Mouse (Mus musculus) cerebellum, postnatal 36 days (tissue): ENCODE measurements around the gene Zfp771.
A peak's percentile ranks its signal among the peaks of the same experiment; 100 is the strongest.

Source experiments
- DNase-seq, 2 experiments: peaks; one replicate each; pipeline ENCODE4 v3.0.0; 2021 to 2022; ENCODE audit warnings: mixed read lengths in 2 of 2

Gene Zfp771

DNA sequence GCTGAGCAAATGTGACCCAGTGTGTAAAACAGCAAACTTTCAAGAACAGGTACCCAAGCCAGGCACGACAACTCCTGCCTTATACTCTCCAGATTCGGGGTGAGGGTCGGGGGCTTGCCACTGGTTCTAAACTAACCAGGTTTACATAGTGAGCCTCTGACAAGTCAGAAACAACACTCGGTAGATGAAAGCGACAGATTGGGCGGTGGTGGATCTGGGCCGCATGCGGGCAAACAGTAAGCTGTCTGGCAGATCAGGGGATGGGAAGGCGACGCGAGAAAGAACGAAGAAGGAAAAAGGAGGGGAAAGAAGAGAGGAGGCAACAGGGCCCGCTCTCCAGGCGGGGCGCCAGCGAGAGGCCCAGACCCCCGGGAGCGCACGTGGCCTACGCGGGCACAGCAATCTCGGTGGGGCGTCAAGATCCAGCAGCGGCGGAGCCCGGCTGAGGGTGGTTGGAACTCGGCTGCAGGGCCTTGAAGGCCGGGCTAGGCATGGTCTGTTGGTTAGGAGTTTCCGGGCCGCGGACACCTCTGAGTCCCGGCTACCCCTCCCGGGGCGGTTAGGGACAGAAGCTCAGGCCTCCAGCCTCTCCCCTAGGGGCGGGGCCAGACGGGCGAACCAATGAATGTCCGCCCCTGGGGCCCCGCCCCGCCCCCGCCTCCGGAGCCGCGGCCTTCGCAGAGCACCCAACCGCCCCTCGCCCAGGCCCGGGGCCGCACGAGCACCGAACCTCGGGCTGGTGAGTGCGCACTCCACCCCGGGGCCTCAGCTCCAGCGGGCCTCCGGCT, at the start of gene Zfp771:
Zfp771 (plus strand) TSS at position 405 of the 788 bp plus-strand sequence.
- DNase-seq = peak; percentile 92 to 98

DNA sequence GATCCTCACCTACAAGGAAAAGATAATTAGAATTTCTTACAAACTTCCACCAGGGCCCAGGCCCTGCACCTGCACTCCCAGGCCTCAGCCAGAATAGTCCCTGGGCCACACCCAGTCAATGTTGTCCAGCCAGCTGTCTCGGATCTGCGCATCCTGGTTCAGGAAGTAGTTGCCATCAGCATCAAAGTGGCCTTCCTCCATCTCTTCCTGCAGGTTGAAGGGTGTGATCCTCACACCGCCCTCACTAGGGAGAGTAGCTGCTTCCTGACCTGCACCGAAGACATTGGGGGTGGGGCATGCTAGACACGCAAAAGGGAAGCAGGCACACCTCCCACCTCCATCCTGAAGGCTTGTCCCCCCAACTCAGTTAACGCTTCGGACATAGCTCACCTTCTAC, 49.4 kb upstream of the Zfp771 start:
- no peak for DNase-seq

GRCm38 (mm10) chr7:127195544-127196295, 48.4 kb upstream of the Zfp771 start, which contains the start of gene Cd2bp2:
Gene Cd2bp2, minus strand, starts transcription at chr7:127196050.
- peak; percentile 95 to 96 for DNase-seq

GRCm38 (mm10) chr7:127196484-127196883, 47.6 kb upstream of the Zfp771 start:
- DNase-seq = no peak

- DNase-seq = no peak
Observed at GRCm38 (mm10) chr7:127206606-127207005, 37.5 kb upstream of the Zfp771 start.

- peak; percentile 29 to 45 for DNase-seq
Observed at GRCm38 (mm10) chr7:127207374-127208294, 36.4 kb upstream of the Zfp771 start.

DNA sequence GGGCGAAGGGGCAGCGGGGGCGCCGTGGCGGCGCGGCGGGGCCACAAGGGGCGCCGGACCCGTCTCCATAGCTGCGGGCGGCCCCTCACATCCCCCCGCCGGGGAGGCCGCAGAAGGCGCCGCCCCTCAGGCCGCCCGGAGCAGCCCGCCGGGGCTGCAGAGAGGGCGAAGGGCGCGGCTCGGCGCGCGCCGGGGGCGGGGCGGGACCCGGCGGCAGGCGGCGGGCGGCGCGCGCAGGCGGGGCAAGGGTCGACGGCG, 35.9 kb upstream of the Zfp771 start, which contains the start of gene Tbc1d10b:
Tbc1d10b (minus strand) TSS at position 174 of the 258 bp plus-strand sequence.
- DNase-seq = no peak

GRCm38 (mm10) chr7:127208553-127209438, 35.3 kb upstream of the Zfp771 start, which contains the start of gene Mylpf:
Gene Mylpf, plus strand, starts transcription at chr7:127208890.
- peak; percentile 88 to 93 for DNase-seq

DNA sequence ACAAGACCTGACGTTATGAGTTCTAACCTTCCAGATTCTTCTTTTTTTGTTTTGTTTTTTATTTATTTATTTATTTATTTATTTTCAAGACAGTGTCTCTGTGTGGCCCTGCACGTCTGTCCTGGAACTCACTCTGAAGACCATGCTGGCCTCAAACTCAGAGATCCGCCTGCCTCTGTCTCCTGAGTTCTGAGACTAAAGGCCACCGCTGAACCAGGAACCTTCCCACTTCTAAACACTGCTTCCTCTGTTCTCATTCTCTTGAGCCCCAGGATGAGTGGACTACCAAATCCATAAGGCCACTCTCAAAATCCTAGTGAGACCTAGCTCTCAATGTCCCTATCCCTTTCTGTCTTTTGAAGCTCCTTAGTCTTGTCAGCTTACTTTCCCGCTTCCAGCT, 34.2 kb upstream of the Zfp771 start:
- DNase-seq = no peak

DNA sequence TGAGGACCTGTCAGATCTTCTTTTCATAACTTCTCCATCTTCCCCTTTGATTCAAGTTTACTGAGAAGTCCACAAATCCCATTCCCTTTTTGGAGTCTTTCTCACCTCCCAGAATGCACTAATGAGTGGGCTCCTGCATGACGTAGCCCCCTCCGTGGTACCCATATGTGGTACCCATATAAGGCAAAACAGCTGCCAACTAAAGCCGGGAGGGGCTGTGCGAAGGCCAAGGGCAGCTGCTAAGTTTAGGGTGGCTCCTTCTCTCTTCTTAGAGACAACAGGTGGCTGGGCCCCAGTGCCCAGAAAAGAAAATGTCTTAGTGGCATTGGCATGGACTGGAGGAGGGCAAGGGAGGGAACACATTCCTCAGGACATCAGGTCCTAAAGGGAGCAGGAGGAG, 33.8 kb upstream of the Zfp771 start:
- no peak for DNase-seq

GRCm38 (mm10) chr7:127211014-127211745, 32.9 kb upstream of the Zfp771 start:
- no peak for DNase-seq

DNA sequence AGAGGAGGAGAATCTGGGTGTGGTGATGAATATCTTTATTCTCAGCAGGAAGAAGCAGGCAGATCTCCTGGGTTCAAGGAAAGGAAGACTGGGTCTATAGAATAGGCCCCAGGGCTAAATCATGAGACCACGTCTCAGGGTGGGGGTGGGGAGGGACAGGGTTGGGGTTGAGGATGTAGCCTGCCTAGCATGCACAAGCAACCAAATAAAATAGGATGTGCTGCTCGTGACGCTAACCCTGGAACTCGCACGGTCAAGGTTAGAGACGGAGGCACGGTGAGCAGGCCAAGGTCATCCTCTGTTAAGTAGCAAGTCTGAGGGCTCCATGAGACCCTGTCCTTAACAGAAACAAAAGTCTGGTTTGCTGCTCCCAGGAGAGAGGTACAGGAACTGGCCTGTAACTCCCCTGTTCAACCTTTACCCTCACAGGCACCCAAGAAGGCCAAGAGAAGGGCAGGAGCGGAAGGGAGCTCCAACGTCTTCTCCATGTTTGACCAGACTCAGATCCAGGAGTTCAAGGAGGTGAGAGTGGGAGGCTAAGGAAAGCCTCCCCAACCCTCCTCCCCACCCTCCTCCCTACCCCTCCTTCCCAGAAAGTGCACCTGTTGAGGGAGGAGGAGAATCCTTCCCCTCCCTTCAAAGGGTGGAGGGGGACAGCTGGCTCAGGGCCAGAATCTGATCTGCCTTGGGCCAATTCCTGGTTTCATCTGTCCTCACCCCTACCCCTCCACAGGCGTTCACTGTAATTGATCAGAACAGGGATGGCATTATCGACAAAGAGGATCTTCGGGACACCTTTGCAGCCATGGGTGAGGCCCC, 31.4 kb upstream of the Zfp771 start:
- DNase-seq = no peak

- DNase-seq = peak; percentile 35 to 49
Observed at GRCm38 (mm10) chr7:127213485-127213884, 30.6 kb upstream of the Zfp771 start.

- DNase-seq = no peak
Observed at GRCm38 (mm10) chr7:127213930-127214329, 30.1 kb upstream of the Zfp771 start.

- no peak for DNase-seq
Observed at GRCm38 (mm10) chr7:127214521-127214920, 29.6 kb upstream of the Zfp771 start.

- peak; percentile 64 to 68 for DNase-seq
Observed at GRCm38 (mm10) chr7:127214981-127215871, 28.8 kb upstream of the Zfp771 start.

- no peak for DNase-seq
Observed at GRCm38 (mm10) chr7:127216307-127216706, 27.8 kb upstream of the Zfp771 start.

- no peak for DNase-seq
Observed at GRCm38 (mm10) chr7:127217475-127217874, 26.6 kb upstream of the Zfp771 start.
